Mouse (Mus musculus) myocyte (in vitro differentiated cells): Measurements from ENCODE around the gene Vkorc1. TPM values are rescaled to one million over a fixed set of nuclear protein-coding genes. Genes with fewer than 3 reads are reported as not detected.

Experiments used
- H3K27me3 ChIP-seq: one replicate; pipeline ENCODE4 v1.6.1; 2011; ENCODE audit not compliant: control insufficient read depth, insufficient read depth, insufficient read length
- H3K36me3 ChIP-seq: one replicate; pipeline ENCODE4 v1.6.1; 2011; ENCODE audit not compliant: control insufficient read depth, insufficient read depth
- H3K4me2 ChIP-seq: one replicate; pipeline ENCODE4 v1.6.1; 2011; ENCODE audit warnings: low read depth, control low read depth
- H3K4me3 ChIP-seq: one replicate; pipeline ENCODE4 v1.5.1; 2011; ENCODE audit warnings: mild to moderate bottlenecking, control low read depth, moderate library complexity
- H3K79me2 ChIP-seq: one replicate; pipeline ENCODE4 v1.6.1; 2011; ENCODE audit not compliant: control insufficient read depth, insufficient read depth
- H3ac ChIP-seq: one replicate; pipeline ENCODE4 v1.6.1; 2011; ENCODE audit not compliant: control insufficient read depth, insufficient read length
- CEBPB ChIP-seq: IDR thresholded peaks from 2 replicates; pipeline ENCODE4 v1.6.1; 2011; ENCODE audit warnings: mild to moderate bottlenecking, moderate library complexity; ENCODE audit not compliant: poor library complexity, insufficient read depth, severe bottlenecking
- E2F4 ChIP-seq: IDR thresholded peaks from one replicate; pipeline ENCODE4 v1.6.1; 2011; ENCODE audit warnings: mild to moderate bottlenecking, control low read depth, moderate library complexity; ENCODE audit not compliant: insufficient read depth
- MAX ChIP-seq: IDR thresholded peaks from one replicate; pipeline ENCODE4 v1.6.1; 2011; ENCODE audit warnings: low read depth, mild to moderate bottlenecking, control low read depth
- MYOD1 ChIP-seq, 3 experiments: IDR thresholded peaks; one replicate each; pipeline ENCODE4 v1.6.1; 2011; ENCODE audit warnings: control low read depth in 2 of 3, low read depth in 2 of 3, mild to moderate bottlenecking in 2 of 3, moderate library complexity in 1 of 3; ENCODE audit not compliant: insufficient read length in 2 of 3, control insufficient read depth in 1 of 3
- MYOG ChIP-seq, 3 experiments: IDR thresholded peaks; one replicate each; pipeline ENCODE4 v1.6.1; 2011; ENCODE audit warnings: control low read depth in 2 of 3, low read depth in 2 of 3, mild to moderate bottlenecking in 2 of 3; ENCODE audit not compliant: insufficient read length in 2 of 3, control insufficient read depth in 1 of 3, insufficient read depth in 1 of 3
- POLR2A ChIP-seq: IDR thresholded peaks from one replicate; pipeline ENCODE4 v1.6.1; 2011; ENCODE audit warnings: low read depth, mild to moderate bottlenecking, control low read depth, moderate library complexity; ENCODE audit not compliant: insufficient read length
- POLR2AphosphoS2 ChIP-seq: IDR thresholded peaks from one replicate; pipeline ENCODE4 v1.6.1; 2011; ENCODE audit warnings: low read depth, control low read depth; ENCODE audit not compliant: insufficient read length
- REST ChIP-seq: IDR thresholded peaks from one replicate; pipeline ENCODE4 v1.6.1; 2011; ENCODE audit warnings: mild to moderate bottlenecking, control low read depth, moderate library complexity; ENCODE audit not compliant: insufficient read depth, insufficient read length
- SRF ChIP-seq: IDR thresholded peaks from one replicate; pipeline ENCODE4 v1.6.1; 2011; ENCODE audit warnings: low read depth; ENCODE audit not compliant: control insufficient read depth, insufficient read length
- TCF12 ChIP-seq: IDR thresholded peaks from one replicate; pipeline ENCODE4 v1.6.1; 2011; ENCODE audit warnings: mild to moderate bottlenecking, control low read depth; ENCODE audit not compliant: poor library complexity, insufficient read depth, severe bottlenecking
- TCF3 ChIP-seq: IDR thresholded peaks from one replicate; pipeline ENCODE4 v1.6.1; 2011; ENCODE audit warnings: low read depth, control low read depth; ENCODE audit not compliant: insufficient read length
- USF1 ChIP-seq: IDR thresholded peaks from one replicate; pipeline ENCODE4 v1.6.1; 2011; ENCODE audit warnings: low read depth, mild to moderate bottlenecking, control low read depth, moderate library complexity
- polyA plus RNA-seq: library from polyadenylated mRNA; unstranded; fragments of >200 nt; fragmentation: generic; extraction: Trizol; gene quantifications from one replicate; pipeline ENCODE4 v1.2.1, GENCODE M21; 2012; ENCODE audit warnings: missing spikeins

Vkorc1 gene
- polyA plus RNA-seq, 1 experiment = 65.9 TPM

DNA sequence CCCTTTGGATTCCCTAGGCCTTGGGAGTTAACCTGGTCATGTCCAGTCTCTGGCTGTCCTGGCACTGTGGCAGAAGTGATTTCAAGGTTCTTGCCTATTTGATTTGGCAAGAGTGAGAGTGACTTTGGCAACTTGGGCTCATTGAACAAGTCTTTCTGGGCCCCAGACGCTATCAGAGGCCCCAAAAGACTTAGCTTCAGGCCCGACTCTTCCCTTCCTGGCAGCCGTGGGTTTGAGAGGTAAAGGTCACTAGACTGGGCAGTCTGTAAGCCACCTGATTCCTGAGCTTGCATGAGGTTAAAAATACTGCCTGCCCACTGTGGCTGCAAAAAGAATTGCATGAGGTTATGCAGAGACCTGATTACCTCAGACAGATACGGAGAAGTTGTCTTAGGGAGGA lies 13.2 kb upstream of the Vkorc1 start:
- Histone ChIP-seq H3K27me3 (no peaks in the 10 kb centered on the region), H3K36me3 (peaks cover 11% of the 10 kb centered on the region), H3K4me2 (no peak overlapping the region), H3K79me2 (peaks cover 5% of the 10 kb centered on the region), H3K4me3 (no peak overlapping the region), H3ac (no peak overlapping the region)
- TF ChIP-seq SRF = no peak
- TF ChIP-seq REST = no peak

DNA sequence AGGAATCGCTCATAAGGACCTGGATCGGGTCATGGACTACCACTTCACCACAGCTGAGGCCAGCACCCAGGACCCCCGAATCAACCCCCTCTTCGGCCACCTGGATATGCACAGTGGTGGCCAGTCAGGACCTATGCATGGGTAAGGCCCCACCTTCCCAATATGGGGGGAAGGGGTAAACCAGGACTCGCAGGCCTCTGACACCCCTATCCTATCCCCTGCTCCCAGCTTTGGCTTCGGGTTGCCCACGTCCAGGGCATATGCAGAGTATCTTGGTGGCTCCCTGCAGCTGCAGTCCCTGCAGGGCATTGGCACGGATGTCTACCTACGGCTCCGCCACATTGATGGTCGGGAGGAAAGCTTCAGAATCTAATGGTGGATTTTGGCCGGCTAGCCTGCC lies 12.5 kb upstream of the Vkorc1 start:
- peaks cover 2% of the 10 kb centered on the region for H3K79me2 ChIP-seq
- H3K27me3 ChIP-seq = no peaks in the 10 kb centered on the region
- no peak overlapping the region for H3K4me3 ChIP-seq
- no peak overlapping the region for H3ac ChIP-seq
- TF ChIP-seq MAX = no peak
- no peak for TF ChIP-seq USF1
- no peak for TF ChIP-seq POLR2A
- TF ChIP-seq MYOG (IDR thresholded peaks at IDR 0.05; ENCODE audit: control insufficient read depth in 1 of 3, insufficient read depth in 1 of 3, insufficient read length in 2 of 3, low read depth in 2 of 3) = no peak
- TF ChIP-seq POLR2AphosphoS2 = no peak
- TF ChIP-seq SRF = no peak
- TF ChIP-seq TCF12 = no peak
- TF ChIP-seq TCF3 = no peak
- TF ChIP-seq REST = no peak
- TF ChIP-seq E2F4 = no peak
- no peak for TF ChIP-seq MYOD1 (IDR thresholded peaks at IDR 0.05; ENCODE audit: control insufficient read depth in 1 of 3, insufficient read length in 2 of 3, low read depth in 2 of 3)
- TF ChIP-seq CEBPB = no peak
- H3K36me3 ChIP-seq = peaks cover 11% of the 10 kb centered on the region
- H3K4me2 ChIP-seq = no peak overlapping the region

DNA sequence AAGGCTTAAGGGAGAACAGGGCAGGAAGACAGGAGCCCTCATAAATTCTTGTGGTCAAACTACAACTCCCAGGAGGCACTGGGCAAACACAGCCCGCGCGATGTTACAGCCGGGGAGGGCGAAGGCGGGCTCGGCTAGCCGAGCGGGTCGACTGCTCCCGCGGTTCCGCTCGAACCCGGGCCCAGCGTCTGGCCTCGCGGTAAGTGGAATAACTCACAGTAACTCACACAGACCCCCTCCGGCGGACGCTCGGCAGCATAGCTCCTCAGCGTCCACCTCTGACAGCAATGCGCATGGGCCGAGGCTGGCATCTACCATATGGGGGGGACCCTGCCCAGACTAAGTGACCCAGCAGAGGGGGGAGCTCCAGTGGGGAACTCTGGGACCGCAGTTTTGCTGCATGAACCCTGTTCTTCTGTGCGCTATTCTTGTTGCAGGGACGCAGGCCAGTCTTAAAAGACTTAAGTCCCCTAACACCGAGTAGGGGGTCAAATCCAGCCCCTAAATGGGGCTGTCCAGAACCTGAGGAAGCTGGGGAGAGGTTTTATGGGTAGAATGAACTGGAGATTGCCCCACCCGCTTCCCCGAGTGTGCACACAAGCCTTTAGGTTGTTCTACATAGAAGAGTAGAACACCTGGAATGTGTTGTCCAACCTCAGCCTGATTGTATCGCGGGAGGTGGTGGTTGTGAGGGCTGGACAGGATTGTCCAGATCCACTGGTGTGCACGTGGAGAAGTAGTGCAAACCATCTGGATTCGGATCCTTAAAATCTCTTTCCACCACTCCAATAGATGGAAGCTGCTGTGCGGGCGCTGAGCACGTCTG lies 8.8 kb upstream of the Vkorc1 start, which contains the start of gene Bckdk:
Bckdk (plus strand) TSS at position 112 of the 826 bp plus-strand sequence.
- peak within 1 kb of the TSS; percentile 75 for H3K4me2 ChIP-seq
- TF ChIP-seq USF1 (no peak), CEBPB (no peak), TCF3 (no peak), E2F4 (peak; percentile 52), MYOG (IDR thresholded peaks at IDR 0.05; ENCODE audit: control insufficient read depth in 1 of 3, insufficient read depth in 1 of 3, insufficient read length in 2 of 3, low read depth in 2 of 3) (no peak), MYOD1 (IDR thresholded peaks at IDR 0.05; ENCODE audit: control insufficient read depth in 1 of 3, insufficient read length in 2 of 3, low read depth in 2 of 3) (peak in 1 of 3 experiments; percentile 14), MAX (no peak), TCF12 (no peak), POLR2A (peak; percentile 85), SRF (no peak), REST (no peak), POLR2AphosphoS2 (peak; percentile 84)
- H3K27me3 ChIP-seq = no peaks in the 10 kb centered on the region
- H3ac ChIP-seq = peak within 1 kb of the TSS; percentile 73
- peak within 1 kb of the TSS; percentile 79 for H3K4me3 ChIP-seq
- peaks cover 11% of the 10 kb centered on the region for H3K36me3 ChIP-seq
- H3K79me2 ChIP-seq = no peaks in the 10 kb centered on the region

DNA sequence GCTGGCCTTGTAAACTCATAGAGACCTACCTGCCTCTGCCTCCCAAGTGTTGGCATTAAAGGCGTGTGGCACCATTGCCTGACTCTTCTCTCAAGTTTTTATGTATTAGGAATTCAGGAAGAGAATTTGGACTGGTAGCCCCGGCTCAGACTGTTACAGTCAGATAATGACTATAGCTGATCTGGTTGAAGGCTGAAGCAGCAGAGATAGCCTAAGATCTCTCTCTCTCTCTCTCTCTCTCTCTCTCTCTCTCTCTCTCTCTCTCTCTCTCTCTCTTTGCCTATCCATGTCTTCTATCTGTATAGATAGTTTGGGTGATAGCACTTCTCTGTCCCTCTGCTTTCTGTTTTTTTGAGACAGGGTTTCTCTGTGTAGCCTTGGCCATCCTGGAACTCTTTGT lies 6.4 kb upstream of the Vkorc1 start:
- H3K4me3 ChIP-seq = no peak overlapping the region
- H3K4me2 ChIP-seq = no peak overlapping the region
- H3K27me3 ChIP-seq = no peaks in the 10 kb centered on the region
- H3K79me2 ChIP-seq = no peaks in the 10 kb centered on the region
- no peak overlapping the region for H3ac ChIP-seq
- peaks cover 3% of the 10 kb centered on the region for H3K36me3 ChIP-seq
- TF ChIP-seq E2F4 (no peak), TCF3 (no peak), TCF12 (no peak), CEBPB (no peak), MAX (no peak), MYOG (IDR thresholded peaks at IDR 0.05; ENCODE audit: control insufficient read depth in 1 of 3, insufficient read depth in 1 of 3, insufficient read length in 2 of 3, low read depth in 2 of 3) (no peak), POLR2AphosphoS2 (no peak), REST (no peak), SRF (no peak), USF1 (no peak), MYOD1 (IDR thresholded peaks at IDR 0.05; ENCODE audit: control insufficient read depth in 1 of 3, insufficient read length in 2 of 3, low read depth in 2 of 3) (no peak), POLR2A (no peak)

DNA sequence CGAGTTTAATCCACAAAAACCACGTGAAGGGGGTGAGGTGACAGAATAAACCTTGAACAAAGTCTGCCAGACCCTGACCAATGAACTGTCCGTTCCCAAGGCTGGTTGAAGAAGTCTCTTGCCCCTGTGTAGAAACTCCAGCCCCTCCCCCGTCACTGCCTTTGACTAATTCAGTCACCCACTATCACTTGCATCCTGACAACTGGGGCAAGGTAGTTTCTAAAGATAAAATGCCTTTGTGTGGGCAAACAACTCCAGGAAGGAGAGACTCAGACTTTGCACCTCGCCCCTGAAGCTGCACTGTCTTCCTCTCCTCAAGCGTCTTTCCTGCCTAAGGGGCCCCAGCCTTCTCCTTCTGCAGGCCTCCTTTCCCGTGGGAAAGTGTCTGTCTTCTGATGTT lies 4.6 kb upstream of the Vkorc1 start:
- Histone ChIP-seq H3K27me3 (no peaks in the 10 kb centered on the region), H3K79me2 (no peaks in the 10 kb centered on the region), H3K36me3 (no peaks in the 10 kb centered on the region), H3K4me3 (no peak overlapping the region), H3ac (no peak overlapping the region), H3K4me2 (no peak overlapping the region)
- TF ChIP-seq MAX = no peak
- TF ChIP-seq REST = no peak
- TF ChIP-seq TCF3 = no peak
- no peak for TF ChIP-seq SRF
- TF ChIP-seq TCF12 = no peak
